Mouse (Mus musculus) stomach, postnatal 0 days (tissue): ENCODE measurements around the gene P2ry12.

Experiments used
- CTCF ChIP-seq: IDR thresholded peaks from 2 replicates; pipeline ENCODE4 v1.5.1; 2016; ENCODE audit warnings: antibody characterized with exemption, low read depth, mild to moderate bottlenecking, moderate library complexity
- EP300 ChIP-seq: optimal IDR thresholded peaks from 2 replicates; pipeline ENCODE3; 2016; ENCODE audit warnings: antibody characterized with exemption

DNA sequence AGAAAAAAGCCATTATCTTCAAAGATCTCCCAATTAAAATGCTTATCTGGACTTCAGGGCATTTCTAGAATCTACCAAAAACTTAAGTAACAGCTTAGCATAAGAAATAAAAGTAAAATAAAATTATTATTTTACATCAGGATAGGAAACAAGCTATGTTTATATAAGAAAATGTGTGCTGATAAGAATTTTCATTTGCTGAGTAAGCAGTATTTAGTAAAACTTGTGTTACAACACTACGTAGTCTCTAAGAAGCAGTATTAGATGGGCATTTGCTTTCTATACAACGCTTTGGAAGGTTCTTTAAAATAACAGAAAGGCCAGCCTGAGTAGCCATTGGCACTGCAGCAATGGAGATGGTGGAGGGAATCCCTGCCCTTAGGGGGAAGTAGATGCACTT, 746 bp upstream of the P2ry12 start:
- no peak for TF ChIP-seq CTCF
- no peak for TF ChIP-seq EP300
